Mouse (Mus musculus) thymus, adult 2 months (tissue): Measurements from ENCODE around the gene Epsti1.

Experiments used
- CTCF ChIP-seq: fragments of 200-500 bp; IDR thresholded peaks from 2 replicates; pipeline ENCODE4 v1.5.1; 2012; ENCODE audit warnings: mild to moderate bottlenecking, control low read depth, low read length, moderate library complexity, borderline replicate concordance; ENCODE audit not compliant: control insufficient read depth, poor library complexity, insufficient read depth; ENCODE audit errors: extremely low read depth
- POLR2A ChIP-seq: fragments of 200-500 bp; IDR thresholded peaks from 2 replicates; pipeline ENCODE4 v1.6.1; 2012; ENCODE audit warnings: mild to moderate bottlenecking, low read length, control low read depth, moderate library complexity; ENCODE audit not compliant: control insufficient read depth, poor library complexity, insufficient read depth; ENCODE audit errors: extremely low read depth

GRCm38 (mm10) chr14:77923076-77923865 is 19.2 kb downstream of the Epsti1 start:
- TF ChIP-seq CTCF (no peak), POLR2A (no peak)
